Mouse (Mus musculus) small intestine, adult 2 months (tissue): Measurements from ENCODE around the gene Zfp689. TPM values are rescaled to one million over a fixed set of nuclear protein-coding genes. Genes with fewer than 3 reads are reported as not detected.
"Not testable (repeated sequence)": the region's sequence is repeated elsewhere in the genome, so short reads cannot be mapped to it uniquely, and the experiment has no call there.

Source experiments
- H3K27ac ChIP-seq: fragments of 200-500 bp; 2 replicates; pipeline ENCODE4 v1.5.1; 2012; ENCODE audit warnings: low read depth, low read length, control low read depth, inconsistent platforms; ENCODE audit not compliant: insufficient read depth
- H3K27me3 ChIP-seq: fragments of 200-500 bp; 2 replicates; pipeline ENCODE4 v1.6.1; 2012; ENCODE audit warnings: mild to moderate bottlenecking, moderate library complexity, low read length, inconsistent platforms; ENCODE audit not compliant: control insufficient read depth, insufficient read depth
- H3K36me3 ChIP-seq: fragments of 200-500 bp; 2 replicates; pipeline ENCODE4 v1.6.1; 2012; ENCODE audit warnings: mild to moderate bottlenecking, low read length, control low read depth, inconsistent platforms; ENCODE audit not compliant: control insufficient read depth, insufficient read depth
- H3K4me1 ChIP-seq: fragments of 200-500 bp; 2 replicates; pipeline ENCODE4 v1.6.1; 2012; ENCODE audit warnings: low read length, inconsistent platforms, mixed read lengths; ENCODE audit not compliant: control insufficient read depth, insufficient read depth, insufficient read length
- H3K4me3 ChIP-seq: fragments of 200-500 bp; 2 replicates; pipeline ENCODE4 v1.5.1; 2012; ENCODE audit warnings: low read depth, mild to moderate bottlenecking, control low read depth, inconsistent platforms, low read length, moderate library complexity
- CTCF ChIP-seq: fragments of 200-500 bp; IDR thresholded peaks from 2 replicates; pipeline ENCODE4 v1.5.1; 2012; ENCODE audit warnings: low read depth, mild to moderate bottlenecking, control low read depth, inconsistent platforms, low read length, moderate library complexity, mixed read lengths; ENCODE audit not compliant: insufficient replicate concordance, insufficient read length; ENCODE audit errors: extremely low read depth
- POLR2A ChIP-seq: fragments of 200-500 bp; IDR thresholded peaks from 2 replicates; pipeline ENCODE4 v1.6.1; 2012; ENCODE audit warnings: low read depth, mild to moderate bottlenecking, control low read depth, inconsistent platforms, low read length, moderate library complexity
- WGBS: fragments of 180-500 bp; shearing (Covaris S2); methylation state at CpG from one replicate; pipeline ENCODE4 v1.1.7; 2018; 5-methylcytosine and 5-hydroxymethylcytosine counted together
- polyA plus RNA-seq: library from polyadenylated mRNA; depleted of rRNA; stranded (reverse); fragments of >200 nt; gene quantifications from 2 replicates; pipeline ENCODE4 v1.2.3, GENCODE M21; 2012

Zfp689 gene
- polyA plus RNA-seq, 1 experiment: 2.9 TPM

DNA sequence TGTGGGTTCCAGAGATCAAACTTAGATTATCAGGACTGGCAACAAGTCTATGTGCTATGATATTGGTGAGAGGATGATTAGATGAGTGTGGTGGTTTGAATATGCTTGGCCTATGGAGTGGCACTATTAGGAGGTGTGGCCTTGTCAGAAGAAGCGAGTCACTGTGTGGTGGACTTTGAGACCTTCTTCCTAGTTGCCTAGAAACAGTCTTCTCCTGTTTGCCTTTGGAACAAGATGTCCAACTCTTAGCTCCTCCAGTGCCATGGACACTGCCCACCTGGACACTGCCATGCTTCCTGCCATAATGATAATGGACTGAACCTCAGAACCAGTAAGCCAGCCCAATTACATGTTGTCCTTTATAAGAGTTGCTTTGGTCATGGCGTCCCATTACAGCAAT, 23.0 kb downstream of the Zfp689 start:
- Histone ChIP-seq H3K27me3 (no peaks in the 10 kb centered on the region), H3K4me3 (no peak overlapping the region), H3K4me1 (peaks cover 10% of the 10 kb centered on the region), H3K27ac (peak overlapping the region; percentile 77; the same call in 1 of the 2 replicates), H3K36me3 (no peaks in the 10 kb centered on the region)
- 60% methylated on average over 2 of the region's 2 CpGs for WGBS
- TF ChIP-seq POLR2A (no peak), CTCF (no peak)

DNA sequence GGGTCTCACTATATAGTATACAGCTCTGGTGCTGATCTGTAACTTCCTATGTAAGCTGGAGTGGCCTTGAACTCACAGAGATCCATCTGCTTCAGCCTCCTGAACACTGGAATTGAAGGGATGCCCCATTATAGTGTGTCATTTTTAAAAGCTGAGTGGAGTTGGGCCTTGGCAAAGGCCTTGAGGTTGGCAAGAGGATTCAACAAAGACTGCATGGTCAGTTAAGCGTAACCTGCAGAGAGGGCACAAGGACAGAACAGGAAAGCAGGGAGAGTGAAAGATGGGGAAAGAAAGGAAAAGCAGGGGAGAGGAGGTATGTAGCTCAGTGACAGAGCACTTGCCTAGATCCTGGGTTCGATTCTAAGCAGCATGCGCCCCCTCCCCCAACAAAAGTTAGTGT, 23.7 kb downstream of the Zfp689 start:
- Histone ChIP-seq H3K36me3 (no peaks in the 10 kb centered on the region), H3K4me1 (peaks cover 10% of the 10 kb centered on the region), H3K4me3 (no peak overlapping the region), H3K27ac (peak overlapping the region; percentile 41), H3K27me3 (no peaks in the 10 kb centered on the region)
- no peak for TF ChIP-seq CTCF
- no peak for TF ChIP-seq POLR2A
- 82% methylated on average over 3 of the region's 3 CpGs for WGBS

DNA sequence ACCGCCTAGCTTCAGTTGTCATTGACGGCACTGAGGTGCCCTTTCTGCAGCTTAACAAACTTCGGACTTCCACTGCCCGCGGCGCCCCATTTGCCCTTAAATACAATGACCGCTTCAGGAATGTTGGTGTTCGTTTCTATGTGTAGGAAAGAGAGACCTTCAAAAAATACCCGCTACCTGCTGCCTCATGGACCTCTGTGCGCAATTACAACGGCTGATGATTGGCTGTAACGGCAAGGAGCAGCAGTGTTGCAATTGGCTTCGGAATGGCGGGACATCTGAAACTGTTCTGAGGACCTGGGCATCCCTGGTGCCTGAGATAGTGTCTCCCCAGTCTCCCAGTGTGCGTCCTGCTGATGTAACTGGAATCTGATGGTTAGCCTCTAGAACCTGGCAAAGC, 26.7 kb downstream of the Zfp689 start:
- H3K4me1 ChIP-seq: peaks cover 10% of the 10 kb centered on the region
- H3K36me3 ChIP-seq: peaks cover 9% of the 10 kb centered on the region
- no peaks in the 10 kb centered on the region for H3K27me3 ChIP-seq
- H3K27ac ChIP-seq: no peak overlapping the region
- peak overlapping the region; percentile 85 for H3K4me3 ChIP-seq
- TF ChIP-seq CTCF: no peak
- no peak for TF ChIP-seq POLR2A
- 1% methylated on average over 15 of the region's 15 CpGs for WGBS

DNA sequence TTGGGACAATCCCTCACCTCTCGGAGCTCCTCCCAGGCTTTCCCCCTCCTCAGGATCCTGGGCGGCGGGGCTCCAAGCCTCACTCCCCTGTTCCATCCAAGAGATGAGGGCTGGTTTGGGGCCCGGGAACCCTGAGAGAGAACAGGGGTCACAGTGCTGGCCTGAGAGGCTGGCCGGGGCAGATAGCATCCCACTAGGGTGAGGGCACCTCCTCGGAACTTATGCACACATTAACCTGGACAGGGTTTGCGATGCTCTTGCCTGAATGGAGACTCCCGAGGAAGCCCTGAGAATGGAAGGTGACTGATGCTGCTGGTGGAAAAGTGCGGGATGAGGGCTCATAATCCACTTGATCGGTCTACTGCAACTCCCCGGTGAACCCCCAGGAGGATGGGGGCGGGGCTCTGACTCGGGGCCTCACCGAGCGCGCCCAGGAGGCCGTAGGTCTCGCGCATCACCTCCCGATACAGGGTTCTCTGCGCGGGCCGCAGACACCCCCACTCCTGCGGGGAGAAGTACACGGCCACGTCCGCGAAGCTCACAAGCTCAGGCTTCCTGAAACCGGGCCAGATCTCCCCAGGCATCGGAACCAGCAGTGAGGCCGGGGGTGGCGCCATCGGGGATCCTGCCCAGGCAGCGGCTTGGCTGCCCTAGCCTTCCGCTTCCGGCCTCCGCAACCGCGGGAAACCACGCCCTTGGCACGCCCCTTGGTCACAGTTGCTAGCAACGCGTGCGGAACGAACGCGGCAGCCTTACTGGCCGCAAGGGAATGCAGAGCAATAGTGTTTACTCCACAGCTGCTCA, 27.4 kb downstream of the Zfp689 start, which contains the start of gene Zfp688:
TSS of gene Zfp688 (minus strand) at position 681 of the 804 bp plus-strand sequence.
- H3K27ac ChIP-seq: peak within 1 kb of the TSS; percentile 55; the same call in 1 of the 2 replicates

DNA sequence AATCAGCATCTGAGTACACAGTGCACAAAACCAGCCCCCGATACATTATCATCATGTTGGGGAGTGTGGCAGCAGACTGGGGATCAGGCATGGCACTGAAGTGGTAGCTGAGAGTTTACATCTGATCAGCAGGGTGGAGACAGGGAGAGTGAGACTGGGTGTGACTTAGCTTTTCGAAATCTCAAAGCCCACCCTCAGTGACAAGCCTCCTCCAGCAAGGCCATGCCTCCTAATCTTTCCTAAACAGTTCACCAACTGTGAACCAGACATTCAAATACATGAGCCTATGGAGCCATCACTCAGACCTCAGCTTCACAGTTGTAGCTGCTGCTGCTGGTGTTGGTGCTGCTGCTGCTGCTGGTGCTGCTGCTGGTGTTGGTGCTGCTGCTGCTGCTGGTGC, 37.5 kb downstream of the Zfp689 start:
- WGBS: 82% methylated on average over 2 of the region's 2 CpGs
- H3K27ac ChIP-seq: no peak overlapping the region
- no peak for TF ChIP-seq CTCF
- no peak for TF ChIP-seq POLR2A
- peaks cover 2% of the 10 kb centered on the region; the same call in 1 of the 2 replicates for H3K4me1 ChIP-seq
- H3K4me3 ChIP-seq: no peak overlapping the region
- no peaks in the 10 kb centered on the region for H3K36me3 ChIP-seq
- no peaks in the 10 kb centered on the region for H3K27me3 ChIP-seq

More for the DNA sequence above, 27.4 kb downstream of the Zfp689 start, which contains the start of gene Zfp688:
- H3K36me3 ChIP-seq: peaks cover 9% of the 10 kb centered on the region
- peaks cover 10% of the 10 kb centered on the region for H3K4me1 ChIP-seq
- H3K4me3 ChIP-seq: peak within 1 kb of the TSS; percentile 85
- under 1% methylated on average over 48 of the region's 48 CpGs for WGBS
- peak; percentile 74; the same call in 1 of the 2 replicates for TF ChIP-seq POLR2A
- TF ChIP-seq CTCF: no peak
- H3K27me3 ChIP-seq: no peaks in the 10 kb centered on the region

DNA sequence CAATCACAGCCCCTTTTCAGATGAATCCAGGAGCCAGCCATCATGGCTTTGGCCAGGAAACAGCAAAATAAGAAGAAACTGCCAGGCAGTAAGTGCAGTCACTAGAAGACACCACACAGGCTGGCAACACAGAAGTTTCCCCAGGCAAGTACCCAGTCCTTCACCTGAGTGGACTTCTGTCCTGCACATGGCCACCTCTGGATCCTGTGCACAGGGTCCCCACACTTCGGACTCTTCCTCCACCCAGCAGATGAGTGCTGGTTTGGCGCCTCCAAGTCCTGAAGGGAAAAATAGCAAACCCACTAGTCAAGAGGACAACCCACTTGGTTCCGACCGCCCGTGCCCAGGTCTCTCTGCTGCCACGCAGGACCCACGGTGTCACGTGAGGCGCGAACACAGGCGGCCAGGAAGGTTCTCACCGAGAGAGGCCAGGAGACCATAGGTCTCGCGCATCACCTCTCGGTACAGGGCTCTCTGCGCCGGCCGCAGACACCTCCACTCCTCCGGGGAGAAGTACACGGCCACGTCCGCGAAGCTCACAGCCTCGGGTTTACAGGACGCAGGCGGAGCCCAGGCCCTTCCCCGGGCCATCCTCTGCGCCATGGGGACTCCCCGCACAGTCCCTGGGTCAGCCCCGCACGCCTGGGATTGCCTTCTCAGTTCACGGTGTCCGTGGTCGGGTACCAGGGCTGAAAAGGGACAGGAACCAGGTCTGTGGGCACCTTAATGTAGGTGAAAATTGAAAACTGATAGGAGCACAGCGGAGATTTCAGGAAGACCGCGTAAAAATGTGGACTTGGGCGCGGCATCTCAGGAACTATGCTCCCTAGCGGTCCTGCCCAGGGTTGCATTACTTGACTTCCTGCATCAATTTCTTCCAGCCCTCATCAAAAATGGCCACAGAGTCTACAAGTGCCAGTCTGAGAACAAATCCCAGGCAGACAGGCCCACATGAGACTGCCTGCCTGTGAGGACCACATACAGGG, 42.7 kb downstream of the Zfp689 start, which contains the start of gene Zfp764:
TSS of gene Zfp764 (minus strand) at position 821 of the 986 bp plus-strand sequence.
- peak; percentile 76 for TF ChIP-seq CTCF
- not testable (repeated sequence) for H3K36me3 ChIP-seq, H3K27me3 ChIP-seq, H3K4me1 ChIP-seq
- peak within 1 kb of the TSS; percentile 82 for H3K4me3 ChIP-seq
- H3K27ac ChIP-seq: peak within 1 kb of the TSS; percentile 80
- WGBS: 1% methylated on average over 40 of the region's 40 CpGs

DNA sequence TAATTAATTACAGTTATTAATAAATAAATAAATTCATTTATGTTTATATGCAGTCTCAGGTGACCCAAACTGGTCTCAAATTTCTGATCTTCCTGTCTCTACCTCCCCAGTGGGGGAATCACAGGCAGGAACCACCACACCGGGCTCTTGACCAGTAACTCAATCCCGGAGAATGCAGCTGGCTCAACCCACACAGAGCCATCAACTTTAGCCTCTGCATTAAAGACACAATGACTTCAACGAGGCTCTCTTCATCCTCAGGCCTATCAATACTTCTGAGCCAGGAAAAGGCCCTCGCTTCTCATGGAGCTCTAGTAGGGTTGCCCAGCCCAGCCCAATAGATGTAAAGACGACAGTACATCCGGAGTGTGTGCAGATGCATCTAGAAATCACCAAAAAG, 44.9 kb downstream of the Zfp689 start:
- WGBS: 98% methylated on average over 6 of the region's 6 CpGs
- H3K27me3 ChIP-seq, H3K36me3 ChIP-seq, H3K4me3 ChIP-seq, H3K27ac ChIP-seq: not testable (repeated sequence)
- peaks cover 12% of the 10 kb centered on the region for H3K4me1 ChIP-seq
